Mouse (Mus musculus): ENCODE measurements around the gene Psmb7. TPM values are rescaled to one million over a fixed set of nuclear protein-coding genes. Genes with fewer than 3 reads are reported as not detected.

Gene Psmb7
- polyA plus RNA-seq, 1 experiment: 196 TPM

DNA sequence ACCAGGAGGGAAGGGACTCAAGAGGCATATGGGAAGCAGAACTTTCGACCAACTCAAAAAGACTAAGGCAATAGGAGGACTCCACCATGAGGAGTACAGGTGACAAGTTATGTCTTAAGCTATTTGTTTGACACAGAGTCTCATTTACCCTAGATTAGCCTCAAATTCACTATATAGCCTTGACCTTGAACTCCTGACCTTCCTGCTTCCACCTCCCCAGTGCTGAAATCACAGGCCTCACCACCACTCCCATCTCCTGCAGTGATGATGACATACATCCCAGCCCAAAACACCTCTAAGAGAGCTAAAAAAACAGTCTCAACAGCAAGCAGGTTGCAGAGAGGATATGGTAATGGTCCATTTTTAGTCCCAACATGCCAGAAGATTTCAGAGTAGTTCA lies 2.1 kb downstream of the Psmb7 start:
- DNase-seq (ENCODE audit: low spot score): no peak

DNA sequence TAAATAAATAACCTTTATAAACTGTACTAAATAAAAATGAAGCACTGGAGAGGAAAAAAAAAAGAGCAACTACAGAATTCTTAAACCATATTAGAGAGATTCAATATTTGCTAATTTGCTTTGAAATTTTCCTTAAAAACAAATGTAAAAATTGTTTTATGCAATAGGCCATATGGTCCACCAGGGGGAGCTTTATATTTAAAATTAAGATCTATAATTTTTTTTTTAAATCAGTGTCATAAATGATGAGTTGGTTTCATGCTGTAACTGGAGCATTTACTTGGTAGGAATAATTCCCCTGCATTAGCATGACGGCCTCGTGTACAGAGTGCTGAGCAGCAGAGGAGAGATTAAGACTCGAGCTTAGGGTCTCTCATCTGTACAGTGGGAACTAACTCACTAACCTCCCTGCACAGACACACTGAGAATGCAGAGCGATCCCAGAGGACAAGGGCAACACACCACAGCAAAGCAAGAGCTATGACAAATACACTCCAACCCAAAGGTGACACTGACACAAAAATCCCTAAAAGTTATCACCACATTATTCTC lies 6.1 kb downstream of the Psmb7 start:
- DNase-seq (ENCODE audit: low spot score): no peak

DNA sequence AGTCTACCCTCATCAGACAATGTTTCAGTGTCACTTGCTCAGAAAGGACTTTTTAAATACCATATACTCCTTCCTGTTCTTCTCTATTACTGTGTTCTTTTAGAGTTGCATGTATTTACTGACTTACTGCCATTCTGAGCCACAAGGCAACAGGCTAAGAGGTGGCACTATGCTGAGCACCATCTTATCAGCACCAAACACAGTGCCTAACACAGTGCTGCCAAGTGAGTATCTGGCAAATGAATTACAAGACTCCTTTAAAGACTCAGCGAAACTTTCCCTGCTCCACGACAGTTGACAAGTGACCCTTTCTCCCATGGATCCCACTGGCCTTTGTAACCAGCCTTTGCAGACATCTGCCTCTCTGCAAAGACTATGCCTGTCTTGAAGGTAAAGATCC lies 13.3 kb downstream of the Psmb7 start:
- DNase-seq (ENCODE audit: low spot score): no peak

DNA sequence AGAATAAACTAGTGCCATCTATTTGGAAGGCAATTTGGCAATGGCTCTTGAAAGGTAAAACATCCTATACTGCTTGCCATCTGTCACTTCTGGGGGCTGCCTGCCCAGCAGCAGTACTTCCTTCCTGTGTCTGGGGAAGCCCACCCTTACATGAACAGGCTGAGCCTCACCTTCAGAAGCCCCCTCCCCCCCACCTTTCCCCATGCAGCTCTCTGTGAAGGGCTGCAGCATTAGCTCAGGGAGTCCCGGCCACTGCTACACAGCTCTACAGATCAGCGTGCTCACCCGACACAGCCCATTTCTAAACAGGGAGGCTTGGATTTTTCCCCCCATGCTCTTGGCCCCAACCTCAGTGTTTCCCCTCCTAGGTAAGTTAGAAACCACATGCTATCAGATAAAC lies 14.4 kb downstream of the Psmb7 start:
- DNase-seq (ENCODE audit: low spot score): no peak

DNA sequence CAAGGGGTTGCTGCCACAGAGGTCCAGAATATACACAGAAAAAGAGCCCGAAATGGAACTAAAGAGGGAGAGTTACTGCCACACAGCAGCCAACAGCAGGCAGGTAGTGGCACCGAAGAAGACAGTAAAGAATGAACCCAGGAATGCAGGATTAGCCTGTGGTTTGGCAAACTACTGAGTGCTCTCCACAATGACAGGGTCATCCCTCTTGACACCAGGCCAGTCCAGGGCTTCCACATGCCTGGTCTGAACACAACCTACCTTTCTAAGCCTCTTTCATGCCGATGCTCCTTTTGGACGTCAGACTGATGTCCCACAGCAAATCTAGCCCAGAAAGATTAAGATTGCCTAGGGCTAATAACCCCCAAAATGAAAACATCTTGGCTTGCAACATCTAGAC lies 15.1 kb downstream of the Psmb7 start:
- no peak for DNase-seq (ENCODE audit: low spot score)

DNA sequence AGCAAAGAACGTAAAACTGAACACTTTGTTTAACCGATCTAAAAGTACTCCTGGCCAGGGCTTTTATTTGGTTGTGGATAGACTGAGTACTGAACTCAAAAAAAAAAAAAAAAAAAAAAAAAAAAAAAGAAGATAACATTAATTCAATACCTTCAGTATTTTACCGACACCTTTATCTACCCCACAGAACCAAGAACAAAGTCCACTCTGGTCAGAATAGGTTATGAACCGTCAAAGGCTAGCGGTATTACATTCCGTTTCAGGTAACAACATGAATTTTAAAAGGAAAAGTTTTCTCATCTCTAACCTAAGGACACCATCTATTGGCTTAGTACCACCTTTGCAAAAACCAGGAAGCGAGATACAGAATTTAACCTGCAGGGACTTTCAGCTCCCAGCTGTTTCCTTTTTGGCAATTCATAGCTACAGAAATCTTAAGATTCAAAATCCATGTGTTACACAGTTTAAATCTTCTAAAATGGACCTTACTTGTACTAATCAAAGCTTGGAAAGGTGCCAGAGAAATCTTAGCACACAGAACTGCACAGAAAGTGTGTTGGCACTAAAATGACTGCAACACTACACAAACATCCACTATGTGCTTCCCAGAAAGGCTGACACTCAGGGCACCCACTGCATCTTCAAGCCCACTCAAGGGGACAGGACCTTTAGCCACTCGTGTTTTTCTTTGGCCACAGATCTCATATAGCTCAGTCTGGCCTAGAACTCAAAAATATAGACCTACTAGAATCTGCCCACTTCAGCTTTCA lies 19.9 kb downstream of the Psmb7 start:
- DNase-seq (ENCODE audit: low spot score): no peak

DNA sequence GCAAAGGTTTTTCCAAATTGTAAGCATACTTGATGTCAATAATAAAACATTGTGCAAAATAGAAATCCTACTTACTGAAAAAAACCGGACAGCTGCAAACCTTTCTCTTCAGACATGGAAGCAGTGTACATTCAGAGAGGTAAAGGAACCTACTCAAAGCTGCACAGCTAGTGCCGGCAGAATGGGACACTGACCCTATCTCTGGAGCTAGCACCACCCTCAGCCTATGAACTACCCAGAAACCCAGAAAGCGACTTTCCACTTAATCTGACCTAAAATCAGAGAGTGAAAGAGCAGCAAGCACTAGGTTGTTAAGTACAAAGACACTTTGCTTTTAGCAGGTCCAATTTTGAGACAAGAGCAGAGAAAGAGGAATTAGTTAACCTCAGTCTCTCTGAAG lies 20.5 kb downstream of the Psmb7 start:
- DNase-seq (ENCODE audit: low spot score): no peak

DNA sequence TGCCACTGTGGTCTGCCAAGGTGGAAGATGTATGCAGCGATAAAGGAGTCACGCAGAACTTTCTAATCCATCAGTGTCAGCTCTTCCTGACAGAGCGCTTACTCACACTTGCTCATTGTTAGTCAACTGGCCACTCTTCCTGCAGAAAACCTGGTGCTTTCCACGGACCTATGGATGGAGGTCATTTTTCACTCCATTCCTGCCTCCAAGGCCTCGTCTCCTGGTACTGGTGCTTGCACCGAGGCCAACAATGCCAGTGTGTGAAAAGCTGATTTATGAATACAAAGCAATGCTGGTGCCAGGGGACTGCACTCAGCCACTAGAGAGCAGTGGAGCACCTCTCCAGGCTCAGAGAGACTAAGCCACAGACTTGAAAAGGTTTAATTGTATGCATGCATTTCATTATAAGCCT lies 22.3 kb downstream of the Psmb7 start:
- no peak for DNase-seq (ENCODE audit: low spot score)

DNA sequence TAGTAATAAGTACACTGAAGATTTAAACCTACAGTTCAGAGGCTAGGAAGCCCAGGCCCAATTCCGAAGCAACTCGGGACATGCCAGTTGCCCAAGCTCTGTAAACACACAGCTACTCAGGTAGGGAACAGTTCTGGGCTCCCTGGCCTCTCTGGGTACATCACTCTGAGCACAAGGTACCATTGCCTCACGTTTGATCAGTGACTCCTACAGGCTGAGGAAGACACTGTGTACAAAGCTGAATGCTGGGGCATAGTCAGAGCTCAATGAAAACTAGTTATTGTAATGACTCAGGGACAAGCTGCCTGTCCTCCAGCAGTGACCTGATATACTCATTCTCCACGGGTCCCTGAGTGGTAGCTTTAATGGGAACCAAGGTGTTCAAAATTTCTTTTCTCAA lies 22.8 kb downstream of the Psmb7 start:
- no peak for DNase-seq (ENCODE audit: low spot score)

DNA sequence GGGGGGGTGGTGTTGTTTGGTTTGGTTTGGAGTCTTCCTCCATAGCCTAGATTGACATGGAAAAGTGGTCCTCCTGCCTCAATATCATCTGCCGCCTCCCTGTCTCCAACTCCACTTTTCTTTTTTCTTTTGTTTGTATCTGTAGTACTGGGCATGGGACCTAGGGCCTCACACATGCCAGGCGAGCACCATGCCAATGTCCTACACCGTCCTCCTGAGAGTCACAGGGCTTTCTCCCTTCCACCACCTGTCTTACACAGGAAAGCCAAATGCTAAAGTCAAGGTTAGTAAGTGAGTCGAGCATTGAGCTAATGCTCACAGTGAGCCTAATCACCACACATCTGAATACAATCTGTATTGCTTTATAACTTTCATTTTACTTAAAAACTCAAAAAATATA lies 24.1 kb downstream of the Psmb7 start:
- DNase-seq (ENCODE audit: low spot score): no peak

DNA sequence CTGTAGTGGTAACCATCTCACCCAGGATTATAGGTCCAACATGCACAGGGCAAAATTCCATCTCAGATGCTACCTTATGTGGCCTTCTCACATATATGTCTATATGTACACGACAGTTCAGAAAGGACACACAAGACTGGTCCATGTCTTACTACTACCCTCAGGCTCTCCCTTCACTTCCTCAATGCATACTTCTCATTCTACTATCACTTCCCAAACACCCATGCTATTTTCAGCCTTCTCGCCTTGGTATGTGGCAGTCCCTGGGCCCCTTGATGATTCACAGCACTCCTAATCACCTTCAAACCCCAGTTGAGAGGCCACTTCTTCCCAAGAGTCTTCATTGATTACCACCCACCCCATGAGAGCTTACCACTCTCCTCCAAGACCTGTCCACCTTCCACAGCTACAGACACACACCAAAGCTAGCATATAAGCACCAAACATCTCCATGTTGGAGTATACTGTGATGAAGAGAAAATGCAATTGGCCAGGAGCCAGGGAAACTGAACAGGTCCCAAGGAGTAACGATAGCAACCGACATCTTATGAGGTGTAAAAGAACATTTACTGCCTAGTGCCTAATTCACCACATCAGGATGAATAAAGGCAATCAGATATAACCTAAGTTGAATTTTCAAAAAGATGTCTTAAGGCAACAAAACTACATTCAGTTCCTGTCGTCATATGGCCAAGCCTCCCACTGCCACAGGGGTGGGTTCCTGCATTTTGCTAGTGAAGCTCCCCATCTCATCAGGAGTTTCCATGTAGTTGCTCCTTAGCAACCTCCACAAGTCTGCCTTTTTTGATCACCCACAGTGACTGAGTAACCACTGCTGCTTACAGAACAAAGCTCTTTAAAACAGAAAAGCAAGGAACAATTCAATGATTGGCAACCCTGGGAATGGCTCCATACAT lies 26.7 kb downstream of the Psmb7 start:
- no peak for DNase-seq (ENCODE audit: low spot score)

DNA sequence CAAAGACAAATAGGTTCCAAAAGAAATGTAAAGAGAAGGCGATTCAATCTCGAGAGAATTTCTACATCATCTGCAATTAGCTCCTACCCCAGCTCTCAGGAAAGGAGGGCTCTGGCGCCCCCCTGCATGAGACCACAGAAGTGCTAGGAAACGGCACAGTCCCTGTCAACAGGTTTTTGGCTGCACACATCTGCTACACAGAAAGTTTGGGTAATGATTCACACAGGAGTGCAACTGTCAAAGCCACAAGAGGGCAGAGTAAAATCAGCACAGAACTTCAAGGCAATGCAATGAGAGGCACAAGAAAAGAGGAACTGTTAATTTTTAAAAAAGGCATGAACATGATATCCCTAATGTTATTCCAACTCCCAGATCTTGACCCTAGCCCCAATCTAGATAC lies 27.8 kb downstream of the Psmb7 start:
- no peak for DNase-seq (ENCODE audit: low spot score)

DNA sequence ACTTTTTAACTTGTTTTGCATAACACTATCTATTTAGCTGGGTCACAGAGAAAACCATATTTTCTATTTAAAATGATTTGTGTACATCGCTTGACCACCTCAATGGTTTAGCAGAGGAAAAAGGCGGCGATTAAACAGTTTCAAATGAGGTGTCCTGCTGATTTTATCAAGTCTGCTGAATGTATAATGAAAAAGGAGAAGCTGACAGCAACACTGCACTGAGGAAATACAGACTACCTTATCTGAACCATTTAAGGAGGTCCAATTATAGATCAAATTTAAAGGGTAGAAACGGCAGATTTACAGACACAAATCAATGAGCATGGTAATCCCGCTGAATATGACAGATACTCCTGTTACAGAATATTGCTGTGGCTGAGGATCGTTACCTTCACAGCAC lies 29.4 kb downstream of the Psmb7 start:
- no peak for DNase-seq (ENCODE audit: low spot score)

DNA sequence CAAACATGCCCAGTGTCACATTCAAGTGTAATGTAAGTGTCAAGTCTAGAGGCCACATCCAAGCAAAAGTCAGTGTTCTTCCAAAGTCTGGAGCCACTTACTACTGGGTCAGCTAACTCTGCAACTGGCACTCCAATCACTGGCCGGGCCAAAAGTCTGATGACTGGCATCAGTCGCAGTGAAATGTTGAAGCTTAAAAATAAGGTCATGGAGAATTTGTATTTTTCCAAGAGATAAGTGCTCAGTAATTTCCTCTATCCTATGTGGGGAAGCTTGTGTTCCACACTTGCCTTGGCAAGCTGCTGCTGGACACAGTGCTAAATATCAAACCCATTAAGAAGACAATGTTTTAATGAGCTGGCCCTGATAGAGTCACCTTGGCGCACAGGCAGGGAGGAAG lies 30.3 kb downstream of the Psmb7 start:
- no peak for DNase-seq (ENCODE audit: low spot score)

DNA sequence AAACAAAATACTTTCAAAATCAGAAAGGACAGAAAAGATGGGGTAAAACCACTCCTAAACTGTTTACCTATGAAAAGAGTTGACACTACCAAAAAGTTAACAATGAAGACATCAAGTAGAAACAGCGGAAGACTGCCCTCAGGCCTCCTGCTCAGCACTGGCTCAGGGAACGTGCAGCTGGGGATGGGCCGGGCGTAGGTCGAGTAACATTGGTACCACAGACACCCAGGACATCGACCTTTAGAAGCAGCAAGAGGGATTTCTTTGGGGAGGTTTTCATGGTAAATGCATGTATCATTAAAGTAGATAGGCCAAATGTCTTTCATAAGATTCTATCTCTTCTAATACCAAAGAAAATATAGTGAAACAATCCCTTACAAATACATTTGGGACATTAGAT lies 31.3 kb downstream of the Psmb7 start:
- DNase-seq (ENCODE audit: low spot score): no peak

DNA sequence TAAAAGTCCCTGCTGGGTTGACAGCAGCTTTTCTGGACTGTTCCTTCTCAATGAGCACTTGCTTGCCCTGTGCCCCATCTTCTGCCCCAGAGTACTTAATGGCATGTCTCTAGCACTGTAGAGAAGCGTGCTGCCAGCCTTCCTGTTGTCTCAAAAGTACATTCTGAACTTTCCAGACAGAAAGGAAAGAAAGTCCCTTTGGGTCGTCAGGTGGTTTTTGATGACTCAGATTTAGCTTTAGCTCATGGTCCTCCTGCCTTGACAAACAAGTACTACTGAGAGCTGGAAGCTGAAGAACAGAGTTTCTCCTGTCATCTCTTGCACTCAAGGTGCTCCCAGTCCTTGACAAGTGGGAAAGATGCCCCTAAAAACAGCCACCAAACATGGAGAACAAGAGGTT lies 33.7 kb downstream of the Psmb7 start:
- DNase-seq (ENCODE audit: low spot score): no peak

DNA sequence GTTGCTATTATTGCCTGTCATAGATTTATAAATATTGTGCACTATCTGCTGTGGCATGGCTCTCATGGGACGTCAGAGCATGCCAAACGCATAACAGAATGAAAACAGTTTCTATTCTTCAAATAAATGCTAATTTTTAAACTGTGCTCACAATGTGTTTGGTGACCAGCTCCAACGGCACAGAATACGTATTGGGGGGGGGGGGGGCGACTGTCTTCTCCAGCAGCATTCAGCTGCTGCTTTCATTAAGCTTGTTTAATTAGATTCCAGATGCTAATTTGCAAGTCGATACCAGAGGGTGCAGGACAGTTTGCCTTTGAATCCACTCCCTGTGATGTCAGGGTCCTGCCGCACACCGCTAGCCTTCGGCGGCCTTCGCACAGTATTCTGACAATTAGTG lies 34.6 kb downstream of the Psmb7 start:
- no peak for DNase-seq (ENCODE audit: low spot score)

DNA sequence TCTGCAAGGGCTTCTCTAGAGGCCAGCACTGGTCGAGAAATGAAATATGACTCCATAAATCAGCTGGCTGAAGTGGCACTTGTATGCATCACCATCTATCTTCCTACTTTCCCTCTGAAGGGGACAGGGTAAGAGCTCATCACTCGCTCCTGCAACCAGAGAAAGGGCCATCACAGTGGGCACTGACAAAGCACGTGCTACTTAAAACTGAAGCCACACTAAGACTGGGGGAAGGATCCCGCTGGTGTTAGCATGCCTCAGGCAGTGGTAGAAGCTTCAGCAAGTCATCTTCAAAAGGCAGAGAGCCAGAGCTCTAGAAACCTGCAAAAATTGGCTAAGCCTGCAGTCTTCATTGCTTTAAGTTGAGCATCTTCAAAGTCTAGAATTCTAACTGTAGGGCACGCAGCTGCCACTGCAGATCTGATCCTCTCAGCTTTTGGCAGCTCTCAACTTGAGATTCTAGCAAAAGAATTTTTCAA lies 35.0 kb downstream of the Psmb7 start:
- DNase-seq (ENCODE audit: low spot score): no peak

DNA sequence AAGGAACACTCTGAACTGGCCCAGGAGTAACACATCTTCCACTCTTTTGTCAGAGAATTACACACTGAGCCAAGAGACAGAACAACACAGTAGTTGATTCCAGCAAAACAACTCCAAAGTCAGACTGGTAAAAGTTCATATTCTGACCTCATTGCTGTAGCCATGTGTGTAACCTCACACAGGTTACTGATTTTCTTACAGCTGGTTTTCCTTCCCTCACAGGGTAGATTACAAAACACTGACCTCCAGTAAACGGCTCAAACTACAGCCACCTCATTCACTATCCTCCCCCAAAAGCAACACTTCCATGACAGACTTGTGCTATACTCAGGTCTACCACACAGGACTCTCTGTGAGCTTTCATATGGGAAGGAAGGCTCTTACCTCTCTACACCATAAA lies 36.2 kb downstream of the Psmb7 start:
- DNase-seq (ENCODE audit: low spot score): no peak

DNA sequence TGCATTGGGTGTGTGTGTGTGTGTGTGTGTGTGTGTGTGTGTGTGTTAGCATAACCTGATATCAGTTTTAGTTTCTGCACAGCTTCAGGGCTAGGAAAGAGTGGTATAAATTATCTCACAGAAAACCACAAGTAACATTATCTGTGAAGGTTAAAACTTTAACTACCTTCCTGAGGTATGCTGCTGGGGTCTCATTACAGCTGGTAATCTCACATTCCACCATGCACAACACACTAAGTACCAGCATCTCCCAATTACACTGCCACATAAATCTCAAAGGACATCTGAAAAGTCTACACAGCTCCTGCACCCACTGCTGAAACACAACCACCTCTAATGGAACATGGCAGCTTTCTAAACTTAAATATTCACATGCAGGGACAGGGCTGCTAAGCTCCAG lies 43.0 kb downstream of the Psmb7 start:
- DNase-seq (ENCODE audit: low spot score): no peak

DNA sequence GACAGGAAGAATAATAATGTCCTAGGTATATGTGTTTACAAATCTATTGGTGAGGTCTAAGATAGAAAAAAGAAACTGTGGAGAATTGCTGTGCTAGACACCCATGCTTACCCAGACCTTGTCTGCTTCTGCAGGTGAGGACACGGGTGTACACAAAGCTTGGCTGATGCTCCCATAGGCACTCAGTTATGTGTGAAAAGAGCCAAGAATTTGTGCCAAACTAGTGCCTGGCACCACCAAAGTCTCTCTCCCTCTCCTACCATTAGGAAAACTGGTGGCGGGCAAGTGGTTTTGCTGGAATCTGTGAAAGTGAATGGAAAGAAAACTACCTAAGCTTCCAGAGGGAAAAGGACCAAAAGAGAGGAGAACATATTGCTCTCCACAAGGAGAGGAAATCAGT lies 45.5 kb downstream of the Psmb7 start:
- DNase-seq (ENCODE audit: low spot score): no peak

DNA sequence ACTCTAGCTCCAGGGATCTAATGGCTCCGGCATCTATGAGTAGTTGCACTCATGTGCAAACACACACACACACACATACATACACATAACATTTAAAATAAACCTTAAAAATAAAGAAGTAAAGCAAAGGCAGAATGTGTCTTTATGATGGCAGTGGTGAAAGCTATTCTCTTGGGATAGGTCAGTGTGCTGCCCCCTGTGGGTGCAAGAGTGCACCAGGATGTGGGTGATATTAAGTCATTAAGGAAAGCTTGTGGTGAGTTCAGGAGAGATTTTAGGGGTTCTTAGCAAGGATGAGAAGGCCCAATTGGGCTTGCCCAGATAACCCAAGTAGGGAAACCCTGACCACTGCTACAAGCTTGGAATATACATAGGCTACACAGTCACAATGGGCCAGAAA lies 46.0 kb downstream of the Psmb7 start:
- no peak for DNase-seq (ENCODE audit: low spot score)

DNA sequence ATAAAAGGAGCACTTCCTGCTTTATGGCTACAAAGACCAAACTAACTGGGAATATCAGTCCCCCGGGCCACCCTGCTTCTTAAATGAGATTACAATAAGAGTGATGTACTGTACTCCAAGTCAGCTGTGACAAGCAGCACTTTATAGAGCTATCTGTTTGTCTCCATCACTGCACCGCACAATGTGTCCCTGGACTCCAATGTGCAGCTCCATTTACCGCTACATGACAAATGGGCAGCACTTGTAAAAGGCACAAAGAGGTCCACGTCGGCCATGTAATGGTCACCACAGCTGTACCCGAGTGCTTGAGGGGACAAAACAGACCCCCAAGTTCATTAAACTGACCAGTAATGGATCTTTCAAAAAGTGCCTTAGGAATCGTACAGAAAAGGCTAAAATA lies 49.0 kb downstream of the Psmb7 start:
- no peak for DNase-seq (ENCODE audit: low spot score)

Measured in urinary bladder, adult 2 months (tissue).